Mouse (Mus musculus) frontal cortex, postnatal 25 days (tissue): ENCODE measurements around the gene Syt7.
A peak's percentile ranks its signal among the peaks of the same experiment; 100 is the strongest.

Source experiments
- DNase-seq, 2 experiments: peaks; one replicate each; pipeline ENCODE4 v3.0.0; 2022; ENCODE audit warnings: low spot score in 2 of 2

Syt7 gene

DNA sequence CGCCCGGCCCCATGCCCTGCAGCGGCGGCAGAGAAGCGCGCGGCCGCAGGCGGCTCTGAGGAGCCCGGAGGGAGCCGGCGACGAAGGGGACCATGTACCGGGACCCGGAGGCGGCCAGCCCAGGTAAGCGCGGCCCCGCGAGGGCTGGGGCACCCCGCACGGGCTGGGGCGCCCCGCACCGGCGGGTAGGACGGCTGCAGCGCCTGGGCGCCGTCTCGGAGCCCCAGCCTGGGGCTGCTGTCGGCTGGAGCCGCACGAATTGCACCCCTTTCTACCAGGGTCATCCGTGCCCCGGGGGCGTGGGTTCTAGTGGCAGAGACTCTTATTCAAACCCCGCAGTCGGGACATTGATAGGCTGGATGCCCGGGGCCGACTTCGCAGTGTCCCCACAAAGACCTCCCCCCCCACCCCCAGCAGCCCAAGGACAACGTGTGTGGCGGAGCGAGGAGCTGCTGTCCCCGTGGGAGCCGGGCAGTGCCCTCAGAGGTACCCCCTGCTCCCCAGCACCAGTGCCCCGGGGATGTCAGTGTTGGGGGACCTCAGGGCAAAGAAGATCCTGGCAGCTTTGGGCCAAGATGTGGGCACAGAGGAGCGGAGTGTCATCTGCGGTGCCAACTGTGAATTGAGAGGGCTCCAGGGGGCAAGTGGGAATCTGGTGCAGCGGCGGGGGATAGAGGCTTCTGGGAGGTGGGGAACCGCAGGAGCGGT is 655 bp downstream of the Syt7 start:
- no peak for DNase-seq

DNA sequence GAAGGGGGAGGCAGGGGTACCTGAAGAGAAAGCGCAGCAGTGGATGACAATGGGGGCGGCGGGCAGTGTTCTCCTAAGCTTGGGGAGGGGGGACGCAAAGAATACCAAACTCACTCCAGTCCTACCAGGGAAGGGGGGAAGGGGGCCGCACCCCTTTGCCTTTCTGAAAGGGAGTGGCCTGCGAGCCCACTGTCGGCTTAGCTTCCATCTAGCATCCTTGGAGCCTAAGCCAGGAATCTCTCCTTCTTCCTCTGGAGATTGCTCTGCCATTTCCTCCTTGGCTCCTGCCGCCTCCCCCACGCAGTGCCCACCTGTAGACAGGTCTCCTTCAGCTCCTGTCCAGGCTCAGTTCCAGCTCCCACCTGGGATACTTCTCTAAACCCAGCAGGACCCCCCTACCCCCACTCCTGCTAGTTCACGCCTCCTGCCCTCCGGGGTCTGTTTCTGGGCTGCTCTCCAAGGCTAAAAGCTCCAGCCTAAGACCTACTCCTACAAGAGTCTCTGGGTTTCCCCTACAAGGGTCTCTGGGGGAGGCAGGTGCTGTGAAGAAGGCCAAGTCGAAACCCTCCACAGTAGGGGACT is 1.3 kb downstream of the Syt7 start:
- no peak for DNase-seq

DNA sequence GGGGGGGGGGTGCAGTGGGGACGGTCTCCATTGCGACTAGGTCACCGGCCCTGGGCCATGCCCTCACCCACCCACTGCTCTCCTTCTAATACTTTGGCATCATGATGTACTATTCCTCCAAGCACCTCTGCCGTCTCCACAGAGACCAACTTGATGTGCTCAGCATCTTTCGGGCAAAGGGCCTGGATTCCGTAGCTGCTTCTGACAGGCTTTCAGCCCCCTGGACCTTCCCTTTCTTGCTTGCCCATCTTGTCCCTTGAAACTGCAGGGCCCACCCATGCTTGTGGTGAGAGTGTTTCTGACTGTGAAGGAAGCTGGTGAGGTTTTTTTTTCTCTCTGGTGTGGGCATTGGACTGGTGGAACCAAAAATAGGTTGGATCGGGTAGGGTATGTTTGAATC is 2.1 kb downstream of the Syt7 start:
- DNase-seq: no peak

DNA sequence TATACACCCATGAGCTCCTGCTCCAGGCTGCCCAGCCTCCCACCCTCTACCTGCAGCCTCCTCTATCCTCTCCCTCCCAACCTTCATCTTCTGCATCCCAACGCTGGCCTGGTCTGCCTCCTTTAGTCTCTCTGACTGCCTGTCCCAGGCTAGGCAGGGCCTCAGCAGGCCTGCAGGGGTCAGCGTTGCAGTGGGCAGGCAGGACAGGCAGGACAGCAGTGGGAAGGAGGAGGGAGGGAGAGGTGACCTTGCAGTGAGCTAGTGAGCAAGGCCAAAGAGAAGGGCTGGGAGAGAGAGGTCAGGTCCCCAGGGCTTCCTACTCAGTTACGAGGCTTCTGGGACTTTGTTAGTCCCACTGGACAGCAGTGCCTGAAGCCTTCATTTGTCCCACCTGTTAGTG is 3.1 kb downstream of the Syt7 start:
- no peak for DNase-seq

DNA sequence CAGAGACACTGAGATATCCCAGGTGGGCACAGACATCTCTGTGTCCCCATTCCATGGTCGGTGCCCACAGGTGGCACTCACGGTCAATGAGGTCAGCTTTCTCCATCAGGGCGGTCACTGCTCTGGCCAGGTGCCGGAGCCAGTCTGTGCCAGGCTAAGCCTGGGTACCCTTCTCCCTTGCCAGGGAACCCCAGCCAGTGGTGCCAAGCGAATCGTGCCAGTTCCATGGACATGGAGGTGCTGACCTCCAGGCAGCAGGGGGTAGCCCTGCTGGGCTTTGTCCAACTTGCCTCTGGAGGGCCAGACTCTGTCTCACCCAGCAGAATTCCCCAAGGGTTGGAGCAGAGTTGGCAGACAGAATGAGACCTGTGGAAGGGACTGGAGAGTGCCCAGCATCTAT is 4.6 kb downstream of the Syt7 start:
- no peak for DNase-seq

DNA sequence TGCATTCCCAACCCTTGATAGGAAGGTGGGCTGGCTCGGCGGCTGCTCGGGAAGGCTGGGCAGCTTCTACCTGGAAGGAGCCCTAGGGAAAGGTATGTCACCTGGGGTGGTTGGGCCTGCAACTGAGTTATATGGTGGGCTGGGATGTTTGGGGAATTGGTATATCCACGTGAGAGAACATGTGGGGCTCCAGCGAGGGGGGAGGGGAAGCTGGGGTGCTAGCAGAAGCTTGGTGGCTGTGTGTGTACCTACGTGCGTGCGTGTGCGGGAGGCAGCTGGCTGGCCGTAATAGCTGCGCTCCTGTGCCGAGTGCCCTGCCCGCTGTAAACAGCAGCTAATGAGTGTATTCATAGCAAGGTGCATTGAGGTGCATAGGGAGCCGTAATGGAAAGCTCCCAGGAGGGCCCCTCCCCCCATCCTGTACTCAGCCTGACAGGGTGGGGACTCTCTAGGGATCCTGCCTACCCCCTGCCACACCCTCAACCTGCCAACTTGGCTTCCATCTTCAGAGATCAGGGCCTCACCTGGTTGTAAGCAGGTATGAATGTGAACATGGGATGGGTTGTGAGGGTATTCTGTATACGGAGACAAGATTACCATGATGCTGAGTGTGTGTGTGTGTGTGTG is 5.1 kb downstream of the Syt7 start:
- DNase-seq: no peak

DNA sequence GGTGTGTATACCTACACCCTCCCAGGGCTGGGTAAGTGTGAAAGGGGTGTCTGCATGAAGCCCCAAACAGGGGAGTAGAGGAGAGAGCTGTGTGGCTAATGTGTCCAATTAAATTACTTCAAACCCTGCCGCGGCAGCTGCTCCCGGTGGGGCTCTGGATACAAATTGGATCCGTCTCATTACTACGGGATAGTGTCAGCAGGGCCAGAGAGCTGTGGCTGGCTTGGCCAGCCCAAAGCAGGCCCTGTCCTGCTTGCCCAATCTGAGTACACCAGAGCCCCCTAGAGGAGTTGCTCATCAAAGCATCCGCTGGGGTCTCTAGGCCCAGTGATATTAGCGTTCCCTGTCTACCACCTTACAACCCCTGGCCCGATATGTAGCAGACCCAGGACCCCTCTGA is 6.3 kb downstream of the Syt7 start:
- DNase-seq: no peak

DNA sequence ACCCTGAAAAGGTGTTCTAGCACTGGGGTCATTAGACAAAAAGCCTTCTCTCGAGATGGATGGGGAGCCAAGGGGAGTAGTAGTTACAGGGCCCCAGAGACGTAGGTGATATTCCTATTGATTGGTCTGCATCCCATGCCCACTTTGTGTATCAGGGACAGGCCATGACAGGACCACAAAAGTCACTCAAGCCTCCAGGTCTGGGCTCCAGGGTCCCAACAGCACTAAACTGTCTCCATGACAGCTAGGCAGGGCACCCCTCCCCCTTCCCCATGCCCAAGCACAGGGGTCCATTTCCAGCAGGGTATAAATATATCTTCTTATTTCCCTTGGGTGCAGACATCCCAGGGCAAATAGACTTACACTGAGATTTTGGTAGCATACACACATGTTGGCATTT is 8.1 kb downstream of the Syt7 start:
- DNase-seq: no peak

DNA sequence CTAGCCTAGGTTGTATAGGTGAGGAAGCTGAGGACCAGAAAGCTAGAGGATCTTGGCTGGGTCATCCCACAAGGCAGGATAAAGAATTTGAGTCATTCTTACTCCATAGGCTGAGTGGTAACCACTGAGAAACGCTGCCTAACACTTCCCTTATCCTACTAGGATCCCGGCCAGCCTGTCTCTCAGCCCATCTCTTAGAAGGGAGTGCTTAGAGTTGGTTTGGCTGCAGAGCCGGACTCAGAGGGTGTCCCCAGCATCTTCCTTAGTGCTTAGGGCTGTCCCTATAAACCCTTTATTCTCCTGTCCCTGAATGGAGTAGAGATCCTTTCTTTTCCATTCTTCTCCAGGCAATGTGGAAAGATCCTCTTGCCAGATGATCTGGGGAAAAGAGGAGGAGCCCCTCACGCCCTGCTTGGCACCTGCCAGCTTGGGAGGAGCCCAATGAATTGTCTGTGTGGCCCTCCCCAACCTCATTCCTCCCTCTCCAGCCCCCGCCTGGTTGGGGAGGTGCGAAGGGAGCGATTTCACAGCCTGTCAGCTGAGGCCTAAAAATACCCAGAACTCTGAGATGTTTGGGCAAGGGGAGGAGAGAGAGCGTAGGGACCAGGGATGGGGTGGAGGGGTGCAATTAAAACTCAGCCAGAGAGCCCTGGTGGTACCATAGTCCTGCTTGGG is 8.7 kb downstream of the Syt7 start:
- peak in 1 of 2 experiments; percentile 52 for DNase-seq

DNA sequence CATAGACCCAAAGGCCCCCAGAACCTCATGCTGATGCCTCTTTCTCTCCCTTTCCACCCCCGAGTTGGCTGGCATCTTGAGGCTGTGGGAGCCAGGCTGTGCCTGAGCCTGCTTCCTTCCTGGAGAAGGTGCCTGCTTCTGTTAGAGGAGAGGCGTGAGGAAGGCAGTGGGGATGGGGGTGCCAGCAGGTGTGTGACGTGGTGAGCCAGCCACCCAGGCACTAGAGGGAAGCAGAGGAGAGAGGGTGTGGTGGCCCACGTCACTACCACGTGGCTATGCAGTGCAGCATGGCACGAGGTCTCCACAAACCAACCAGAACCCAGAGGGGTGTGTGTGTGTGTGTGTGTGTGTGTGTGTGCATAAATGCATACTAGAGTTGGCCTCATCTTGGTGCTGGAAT is 9.4 kb downstream of the Syt7 start:
- peak; percentile 60 to 76 for DNase-seq

DNA sequence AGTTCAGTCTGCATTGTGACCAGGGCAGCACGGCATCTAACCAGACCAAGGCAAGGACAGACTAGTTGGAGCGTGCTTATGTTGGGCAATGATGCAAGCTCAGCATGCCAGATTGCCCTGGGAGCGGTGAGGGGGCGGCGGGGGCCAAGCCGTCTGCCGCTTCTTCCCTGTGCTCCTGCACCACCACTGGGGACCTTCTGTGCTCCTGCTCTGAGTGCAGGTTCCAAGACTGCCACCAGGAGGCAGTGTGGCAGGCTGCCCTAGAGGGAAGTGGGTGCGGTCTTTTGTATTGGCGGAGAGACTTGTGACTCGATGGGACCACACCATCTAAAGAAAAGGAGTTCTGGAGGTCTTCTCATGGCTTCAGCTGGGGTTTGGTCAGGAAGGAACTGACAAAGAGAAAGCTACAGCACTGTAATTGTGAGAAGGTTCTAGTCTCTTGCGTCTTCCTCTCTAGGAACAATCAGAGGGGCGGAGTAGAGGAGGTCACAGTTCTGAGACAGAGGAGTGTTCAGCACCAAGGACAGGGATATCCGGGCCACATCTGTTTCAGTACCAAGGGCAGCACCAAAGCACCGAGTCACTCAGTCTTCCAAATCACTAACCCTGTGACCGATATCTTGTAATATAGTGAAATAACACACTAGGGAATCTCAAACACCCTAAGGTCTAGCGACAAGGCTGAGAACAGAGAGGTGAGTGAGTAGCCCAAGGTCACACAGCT is 14.0 kb downstream of the Syt7 start:
- DNase-seq: no peak

DNA sequence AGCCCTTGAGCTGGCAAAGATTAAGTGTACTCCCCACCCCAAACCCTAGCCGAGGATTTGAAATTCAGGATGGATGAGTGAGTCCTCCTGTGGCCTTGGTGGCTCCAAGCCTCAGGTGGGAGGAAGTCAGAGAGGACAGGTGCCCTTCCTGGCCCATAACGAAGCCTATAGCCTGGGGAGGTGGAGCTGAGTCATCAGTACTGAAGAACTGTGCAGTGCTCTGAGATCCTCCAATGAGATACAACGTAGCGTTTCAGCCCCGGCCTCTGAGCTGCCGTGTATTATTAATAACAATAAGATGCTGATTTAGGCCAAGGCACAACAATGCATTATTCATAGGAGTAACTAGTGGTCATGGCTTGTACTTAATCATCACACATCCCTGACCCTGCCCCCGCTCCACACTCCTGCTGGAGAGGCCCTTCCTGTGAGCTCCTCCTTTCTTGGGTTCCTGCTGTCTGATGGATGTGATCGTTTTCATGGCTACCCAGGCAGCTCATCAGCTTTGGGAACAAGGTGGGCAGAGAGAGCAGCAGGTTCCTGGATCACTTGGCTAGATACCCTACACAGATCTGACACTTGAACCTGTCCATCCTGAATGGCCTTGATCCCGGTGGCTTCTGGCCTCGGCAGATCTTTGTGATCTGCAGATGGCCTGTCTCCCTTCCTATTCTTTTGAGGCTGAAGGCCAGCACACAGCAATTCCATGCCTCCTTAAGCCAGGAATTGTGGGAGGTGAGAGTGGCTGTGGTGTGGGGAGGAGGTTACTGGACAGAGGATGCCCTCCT is 14.9 kb downstream of the Syt7 start:
- DNase-seq: no peak

DNA sequence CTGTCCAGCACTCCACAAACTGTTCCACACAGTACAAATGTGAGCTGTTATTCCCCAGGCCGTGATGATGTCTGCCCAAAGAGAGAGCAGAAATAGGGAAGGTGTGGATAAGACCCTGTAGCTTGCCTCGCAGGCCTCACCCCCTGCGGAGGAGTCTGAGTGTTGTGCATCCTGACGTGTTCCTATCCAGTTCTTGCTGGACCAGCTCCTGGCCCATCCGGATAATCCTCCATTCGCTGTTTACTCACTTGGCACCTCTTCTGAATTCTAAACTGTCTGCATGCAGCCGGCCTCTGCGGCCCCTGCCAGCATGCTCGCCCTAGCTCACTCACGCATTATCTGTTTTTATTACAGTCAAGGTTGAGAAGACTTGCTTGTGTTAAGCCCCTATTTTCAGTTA is 15.5 kb downstream of the Syt7 start:
- no peak for DNase-seq

DNA sequence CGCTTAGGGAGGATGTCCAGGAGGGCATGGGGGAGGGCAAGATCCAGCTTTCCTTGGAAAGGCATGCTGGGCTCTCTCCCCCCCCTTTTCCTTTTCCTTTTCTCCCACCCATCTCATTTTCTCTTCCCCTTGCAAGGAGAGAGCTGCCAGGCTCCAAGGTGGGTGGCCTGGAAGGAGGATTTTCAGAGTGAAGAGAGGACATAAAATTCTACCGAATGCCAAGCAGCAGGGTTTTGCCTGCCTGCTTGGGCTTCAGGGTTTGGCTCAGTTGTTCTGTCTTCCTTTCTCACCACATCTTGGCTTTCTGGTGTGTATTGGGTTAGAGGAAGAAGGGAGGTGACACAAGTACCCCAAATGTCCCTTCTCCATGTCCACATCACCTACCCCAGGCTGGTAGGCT is 16.0 kb downstream of the Syt7 start:
- no peak for DNase-seq

DNA sequence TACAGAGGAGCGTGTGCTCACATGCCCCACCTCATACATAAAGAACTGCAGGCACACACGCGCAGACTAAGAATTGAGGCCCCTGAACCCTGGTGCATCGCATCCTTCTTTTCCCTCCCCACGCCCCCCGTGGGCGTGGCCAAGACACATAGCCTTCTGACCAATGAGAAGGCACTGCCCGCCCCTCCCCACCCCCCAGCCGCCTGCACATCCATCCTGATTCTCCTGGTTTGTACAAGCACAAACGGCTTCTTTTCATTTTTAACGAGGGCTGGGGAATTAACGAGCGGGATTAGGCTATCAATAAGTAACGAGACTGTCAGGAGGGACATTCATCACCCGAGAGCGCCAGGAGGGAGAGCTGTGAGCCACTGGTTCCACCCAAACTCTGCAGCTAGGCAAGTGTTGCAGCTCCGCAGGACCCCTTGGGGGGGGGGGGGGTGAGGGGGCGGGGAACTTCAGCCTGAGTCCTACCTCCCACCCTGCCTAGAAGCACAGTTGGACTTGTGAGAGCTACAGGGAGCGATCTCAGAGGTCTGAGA is 24.9 kb downstream of the Syt7 start:
- DNase-seq: no peak

DNA sequence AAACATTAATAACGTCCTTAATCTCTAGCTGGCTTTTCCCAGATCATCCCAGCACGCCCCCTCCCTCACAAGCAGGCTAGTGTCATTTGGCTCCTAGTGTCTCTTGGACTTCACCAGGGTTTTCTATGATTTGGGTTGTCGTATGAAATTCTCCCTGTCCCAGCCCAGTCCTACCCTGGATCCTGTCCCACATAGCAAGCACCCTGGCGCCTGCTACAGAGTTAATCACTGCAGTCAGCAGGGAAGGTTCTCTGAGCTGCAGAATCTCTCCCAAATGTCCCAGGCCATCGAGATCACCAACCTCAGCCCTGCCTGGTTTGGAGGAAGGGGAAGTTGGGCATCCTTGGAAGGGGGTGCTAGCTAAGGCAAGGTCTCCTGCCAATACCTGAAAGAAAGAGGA is 26.6 kb downstream of the Syt7 start:
- DNase-seq: no peak

DNA sequence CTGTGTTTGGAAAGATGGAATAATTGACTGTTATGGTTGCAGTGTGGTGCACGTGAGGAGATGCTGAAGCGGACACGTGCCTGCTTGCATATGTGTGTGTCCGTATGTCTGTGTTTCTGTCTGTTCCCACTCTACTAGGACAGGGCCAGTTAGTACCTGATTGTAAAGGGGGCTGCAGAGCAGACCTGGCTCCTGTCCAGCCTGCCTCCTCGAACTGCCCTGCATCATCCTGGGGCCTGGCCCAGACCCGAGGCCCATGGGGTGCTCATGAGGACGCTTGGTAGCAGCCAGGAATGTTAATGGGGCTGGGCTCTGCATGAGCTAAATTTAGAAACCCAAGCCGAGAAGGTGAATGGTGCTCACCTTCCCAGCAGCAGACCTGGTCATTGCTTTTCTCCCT is 28.0 kb downstream of the Syt7 start:
- no peak for DNase-seq

DNA sequence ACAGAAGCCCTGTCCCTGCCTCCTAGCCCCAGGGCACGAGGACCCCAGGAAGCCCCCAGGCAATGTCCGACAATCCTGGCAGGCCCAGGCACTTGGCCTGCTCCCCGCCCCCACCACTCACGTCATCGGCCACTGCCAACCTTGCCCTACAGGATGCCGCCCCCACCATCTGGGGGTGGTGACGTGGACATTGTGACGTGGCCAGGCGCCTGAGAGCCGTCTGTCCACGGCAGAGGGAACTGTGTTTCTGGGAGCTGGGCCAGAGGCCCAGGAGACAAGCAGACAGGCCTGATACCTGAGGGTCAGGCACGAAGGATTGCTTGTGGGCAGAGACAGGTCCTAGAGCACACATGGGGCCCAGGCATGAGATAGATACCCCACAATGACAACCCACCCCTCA is 28.5 kb downstream of the Syt7 start:
- no peak for DNase-seq

DNA sequence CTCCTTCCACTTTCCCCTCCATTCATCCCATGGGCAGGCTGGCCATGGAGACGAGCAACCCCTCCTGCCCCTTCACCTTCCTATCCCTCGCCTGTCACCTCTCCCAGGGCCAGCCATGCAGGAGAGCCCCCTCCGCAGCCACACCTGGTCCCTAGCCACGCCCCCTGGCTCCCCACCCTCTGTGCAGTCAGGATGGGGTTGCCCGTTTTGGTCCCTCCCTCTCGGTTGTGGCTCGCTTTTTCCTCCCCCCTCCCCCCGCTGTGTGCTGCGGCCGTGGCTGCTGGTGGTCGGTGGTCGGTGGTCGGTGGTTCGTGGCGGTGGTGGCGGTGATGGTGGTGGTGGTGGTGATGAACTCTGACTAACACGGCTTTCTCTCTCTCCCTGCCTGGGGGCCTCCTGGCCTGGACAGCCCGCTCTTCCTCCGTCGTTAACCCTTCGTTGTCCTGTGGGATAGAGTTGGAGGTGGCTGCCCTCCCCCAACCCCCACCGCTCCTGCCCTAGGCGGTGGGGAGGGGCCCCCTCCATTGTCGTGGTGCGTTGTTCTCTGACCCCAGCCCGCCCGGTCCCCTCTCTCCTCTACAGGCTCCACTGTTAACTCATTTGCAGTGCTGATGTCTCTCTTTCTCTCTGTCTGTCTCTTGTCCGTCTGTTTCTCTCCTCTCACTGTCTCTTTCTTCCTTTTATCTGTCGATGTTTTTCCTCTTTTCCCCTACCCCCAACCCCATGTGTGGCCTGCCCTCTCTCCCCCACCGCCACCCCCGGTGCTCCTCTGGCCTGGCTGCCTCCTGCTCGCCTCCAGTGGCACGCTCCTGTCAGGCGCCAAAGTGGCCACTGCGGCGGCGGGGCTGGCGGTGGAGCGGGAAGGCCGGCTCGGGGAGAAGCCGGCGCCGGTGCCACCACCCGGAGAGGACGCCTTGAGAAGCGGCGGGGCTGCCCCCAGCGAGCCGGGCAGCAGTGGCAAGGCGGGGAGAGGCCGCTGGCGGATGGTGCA is 33.4 kb downstream of the Syt7 start:
- DNase-seq: no peak

DNA sequence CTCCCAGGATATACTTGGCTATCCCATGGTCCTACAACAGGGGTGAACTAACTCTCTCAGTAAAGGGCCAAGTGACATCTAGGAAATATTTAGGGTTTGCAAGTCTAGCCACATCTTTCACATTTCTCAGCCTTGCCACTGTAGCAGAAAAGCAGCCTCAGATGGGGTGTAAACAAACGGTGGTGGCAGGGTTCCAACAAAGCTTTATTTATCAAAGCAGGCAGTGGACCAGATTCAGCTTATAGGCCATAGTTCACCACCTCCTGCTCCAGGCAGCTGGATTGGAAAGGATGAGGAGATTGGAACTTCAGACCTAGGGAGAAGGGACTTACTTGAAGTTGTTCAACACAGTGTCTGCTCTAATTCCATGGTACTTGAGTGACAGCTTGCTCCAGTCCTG is 35.9 kb downstream of the Syt7 start:
- DNase-seq: no peak
